Mouse (Mus musculus) lung, adult 18-20 months (tissue): ENCODE data around the gene Kmt2e.
"Not testable (repeated sequence)": the region's sequence is repeated elsewhere in the genome, so short reads cannot be mapped to it uniquely, and the experiment has no call there.

ENCODE experiments used
- DNase-seq, 2 experiments: peaks; one replicate each; pipeline ENCODE4 v3.0.0; 2022; ENCODE audit warnings: mixed read lengths in 2 of 2

Kmt2e gene

DNA sequence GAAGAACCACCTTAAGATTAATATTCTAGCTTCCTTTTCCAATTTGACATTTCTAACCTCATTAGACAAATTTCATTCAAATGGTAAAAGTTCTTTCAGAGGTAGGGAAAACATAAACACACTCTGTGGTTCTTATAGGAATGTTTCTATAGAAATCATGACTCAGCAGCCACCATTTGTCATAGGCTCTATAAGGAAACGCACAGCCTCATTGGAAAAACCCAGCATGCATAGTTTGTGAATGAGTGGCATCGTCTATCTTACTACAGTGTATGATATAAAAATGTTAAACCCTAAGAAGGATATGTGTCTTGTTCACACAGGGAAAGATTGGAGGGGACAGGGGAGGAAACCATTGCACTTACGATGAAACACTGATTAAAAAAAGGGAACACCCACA is 71.3 kb downstream of the Kmt2e start:
- no peak for DNase-seq

DNA sequence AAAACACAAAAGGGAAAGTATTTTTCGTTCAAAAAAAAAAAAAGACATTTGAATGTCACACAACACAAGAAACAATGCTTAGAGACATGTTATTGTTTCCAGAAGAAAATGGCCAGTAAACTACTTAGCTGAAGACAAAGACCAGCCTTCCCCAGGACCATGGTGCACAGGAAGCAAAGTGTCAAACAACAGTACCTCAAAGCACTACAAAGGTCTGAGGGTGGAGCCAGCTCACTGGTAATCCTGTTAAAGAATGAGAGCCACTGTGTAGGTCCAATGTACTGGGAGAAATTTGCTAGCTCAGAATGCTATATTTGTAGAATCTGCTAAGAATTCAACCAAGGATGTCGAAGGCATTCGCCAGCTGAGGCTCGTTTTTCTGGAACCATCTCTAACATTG is 73.0 kb downstream of the Kmt2e start:
- DNase-seq: no peak

DNA sequence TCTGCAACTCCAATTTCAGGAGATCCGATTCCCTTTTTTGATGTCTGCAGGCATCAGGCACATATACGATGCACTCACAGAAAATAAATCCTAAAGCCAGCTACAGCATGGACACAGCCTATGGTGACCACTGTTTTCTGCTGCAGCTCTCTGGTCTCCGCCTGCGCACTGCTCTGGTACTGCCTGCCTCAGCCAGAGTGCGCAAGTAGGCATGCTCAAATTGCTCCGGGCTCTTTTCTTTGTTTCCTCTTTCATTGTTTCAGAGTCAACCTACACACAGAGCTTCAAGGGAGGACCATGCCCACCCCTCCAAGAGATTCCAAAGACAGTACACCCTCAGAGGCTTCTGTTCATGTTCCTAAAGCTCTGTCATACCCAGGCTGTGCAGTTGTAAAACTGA is 74.4 kb downstream of the Kmt2e start:
- no peak for DNase-seq

DNA sequence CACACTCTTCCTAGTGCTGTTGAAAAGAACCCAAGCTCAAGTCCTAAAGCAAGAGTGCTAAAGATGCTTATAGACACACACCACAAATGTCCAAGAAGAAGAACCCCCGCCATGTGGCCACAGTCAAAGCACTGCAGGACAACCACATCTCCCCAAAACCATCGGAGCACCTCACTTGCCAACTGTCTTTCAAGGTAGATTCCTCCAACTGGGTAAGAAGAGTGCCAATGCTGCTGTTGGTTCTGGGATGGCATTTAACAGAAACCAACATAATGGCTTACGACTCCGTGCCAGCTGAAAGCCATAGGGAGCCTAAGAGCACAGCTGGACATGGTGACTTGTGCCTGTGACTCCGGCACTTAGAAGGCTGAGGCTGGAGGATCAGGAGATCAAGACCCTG is 77.2 kb downstream of the Kmt2e start:
- no peak for DNase-seq

DNA sequence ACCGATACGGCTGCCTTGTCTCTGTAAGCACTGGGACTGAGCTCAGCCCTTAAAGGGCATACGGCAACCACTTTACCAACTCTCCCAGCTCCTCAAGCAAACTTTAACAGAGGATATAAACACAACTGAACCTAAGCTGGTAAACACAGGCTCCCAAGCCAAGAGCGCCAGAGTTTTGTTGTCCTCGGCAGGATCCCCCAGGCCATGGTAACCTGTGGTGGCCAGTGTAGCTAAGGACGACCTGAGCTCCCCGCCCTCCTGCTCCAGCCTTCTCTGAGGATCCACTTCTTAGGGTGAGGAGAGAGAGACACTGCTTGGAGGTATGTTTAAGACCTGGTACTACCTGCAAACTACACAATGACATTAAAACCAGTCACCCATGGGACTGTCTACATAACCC is 78.3 kb downstream of the Kmt2e start:
- DNase-seq: peak in 1 of 2 experiments; percentile 24

DNA sequence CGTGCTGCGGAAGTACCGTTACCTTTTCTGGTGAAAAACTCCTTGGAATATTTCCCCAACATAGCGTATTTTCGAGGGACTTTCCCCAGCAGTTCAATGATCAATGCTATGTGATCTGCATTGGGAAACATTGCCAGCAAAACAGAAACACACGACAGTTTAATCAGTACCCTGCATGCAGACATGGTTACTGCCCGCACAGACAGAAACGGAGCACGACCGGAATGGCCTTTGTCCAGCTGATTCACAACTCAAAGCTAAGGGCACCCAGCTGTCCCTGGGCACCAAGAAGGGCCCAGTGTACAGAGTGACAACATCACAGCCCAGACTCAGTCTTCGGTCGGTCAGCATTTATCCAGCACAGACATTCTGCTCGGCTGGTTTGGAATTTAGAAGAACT is 79.2 kb downstream of the Kmt2e start:
- DNase-seq: no peak

DNA sequence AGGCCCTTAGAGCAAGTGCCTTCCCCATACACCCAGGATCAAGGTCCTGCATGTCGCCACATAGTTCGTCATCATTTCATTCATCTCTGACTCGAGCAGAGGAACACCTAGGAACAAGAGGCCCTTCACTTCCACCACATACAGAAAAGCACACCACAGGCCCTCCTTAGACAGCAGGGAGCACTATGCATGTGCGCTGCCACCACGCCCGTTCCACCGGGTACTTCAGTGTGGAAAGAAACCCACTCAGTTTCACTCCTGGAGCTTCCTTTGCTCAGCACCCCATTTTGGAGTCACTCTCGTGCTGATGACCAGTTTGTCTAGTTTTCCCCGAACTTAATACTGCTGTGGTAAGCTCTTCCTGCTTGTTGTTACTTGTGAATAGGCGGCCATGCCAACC is 80.8 kb downstream of the Kmt2e start:
- no peak for DNase-seq

DNA sequence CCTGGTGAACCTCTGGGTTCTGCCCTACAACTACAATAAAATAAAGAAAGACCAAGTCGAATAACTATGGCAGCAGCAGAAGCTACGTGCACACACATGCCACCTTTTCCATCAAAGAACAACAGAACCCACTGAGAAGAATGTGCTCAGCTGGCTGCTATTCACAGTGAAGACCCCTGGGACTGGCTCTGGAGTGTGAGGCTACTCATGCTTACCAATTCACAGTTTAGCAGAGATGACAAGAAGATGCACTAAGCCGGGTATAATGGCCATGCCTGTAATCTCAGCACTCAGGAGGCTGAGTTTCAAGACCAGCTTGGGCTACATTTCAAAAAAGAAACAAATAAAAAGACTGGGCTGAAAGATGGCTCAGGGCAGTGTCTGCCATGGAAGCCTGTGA is 82.7 kb downstream of the Kmt2e start:
- no peak for DNase-seq

DNA sequence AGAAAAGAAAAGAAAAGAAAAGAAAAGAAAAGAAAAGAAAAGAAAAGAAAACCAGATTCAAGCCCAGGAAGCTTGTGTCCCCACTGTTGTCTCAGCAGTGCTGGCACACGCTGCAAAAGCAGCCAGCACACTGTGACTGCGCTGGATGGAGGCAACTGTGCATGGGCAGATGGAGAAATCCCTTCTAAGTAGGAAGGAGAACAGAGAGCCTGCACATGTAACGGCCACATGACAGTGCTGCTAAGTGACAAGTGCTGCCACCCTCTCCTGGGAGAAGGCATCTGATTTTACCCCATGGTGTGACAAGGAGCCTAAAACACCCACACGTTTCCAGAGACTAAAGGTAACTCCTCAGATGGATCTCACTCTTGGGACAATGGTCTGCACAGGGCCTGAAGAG is 83.6 kb downstream of the Kmt2e start:
- no peak for DNase-seq

DNA sequence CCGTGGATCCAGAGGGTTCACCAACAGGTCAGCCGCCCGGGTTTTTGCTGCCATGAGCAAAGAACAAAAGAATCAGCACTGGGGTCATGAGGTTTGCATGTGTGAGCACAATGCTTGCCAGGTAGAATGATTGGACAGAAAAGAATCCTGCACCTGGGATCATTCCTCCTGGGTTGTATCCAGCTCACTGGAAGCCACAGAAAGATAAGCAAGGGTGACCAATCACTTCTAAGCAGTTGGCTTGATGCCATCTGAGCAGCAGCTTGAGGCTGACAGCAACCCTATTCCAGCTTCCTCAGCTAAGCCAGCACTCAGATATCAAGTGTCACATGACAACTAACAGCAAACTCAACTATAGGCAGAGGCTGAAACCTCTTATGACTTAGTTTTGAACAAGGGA is 84.4 kb downstream of the Kmt2e start:
- DNase-seq: peak; percentile 21 to 59

DNA sequence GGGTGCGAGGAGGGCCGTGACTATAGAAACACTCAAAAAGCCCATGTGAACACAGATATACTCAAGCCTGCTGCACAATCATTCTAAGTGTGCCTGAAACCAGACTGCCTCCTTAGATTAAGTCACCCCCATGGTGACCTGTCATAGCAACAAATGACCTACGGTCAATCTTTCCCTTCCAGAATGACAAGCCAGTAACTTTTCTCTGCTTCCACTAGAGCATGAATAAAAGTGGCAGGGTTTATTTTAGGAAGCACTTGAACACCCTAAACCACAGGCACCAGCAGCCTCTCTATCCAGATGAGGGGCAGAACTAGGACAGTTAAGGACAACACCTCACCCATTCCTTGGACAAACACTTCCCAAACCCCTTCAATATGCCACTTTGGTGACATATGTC is 85.4 kb downstream of the Kmt2e start:
- no peak for DNase-seq

DNA sequence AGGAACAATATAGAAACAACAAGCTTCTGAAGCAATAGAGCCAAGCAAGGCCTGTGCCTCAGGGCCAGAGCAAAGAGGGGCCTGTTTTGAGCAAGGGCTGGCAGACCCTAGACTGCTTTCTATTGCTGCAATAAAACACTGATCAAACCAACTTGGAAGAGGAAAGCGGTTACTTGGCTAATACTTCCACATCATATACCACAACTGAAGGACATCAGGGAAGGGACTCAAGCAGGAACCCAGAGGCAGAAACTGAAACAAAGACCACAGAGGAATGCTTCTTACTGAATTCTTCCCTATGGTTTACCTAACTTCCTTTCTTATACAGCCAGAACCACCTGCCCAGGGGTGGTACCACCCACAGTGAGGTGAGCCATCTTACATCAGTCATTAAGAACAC is 87.4 kb downstream of the Kmt2e start:
- no peak for DNase-seq

DNA sequence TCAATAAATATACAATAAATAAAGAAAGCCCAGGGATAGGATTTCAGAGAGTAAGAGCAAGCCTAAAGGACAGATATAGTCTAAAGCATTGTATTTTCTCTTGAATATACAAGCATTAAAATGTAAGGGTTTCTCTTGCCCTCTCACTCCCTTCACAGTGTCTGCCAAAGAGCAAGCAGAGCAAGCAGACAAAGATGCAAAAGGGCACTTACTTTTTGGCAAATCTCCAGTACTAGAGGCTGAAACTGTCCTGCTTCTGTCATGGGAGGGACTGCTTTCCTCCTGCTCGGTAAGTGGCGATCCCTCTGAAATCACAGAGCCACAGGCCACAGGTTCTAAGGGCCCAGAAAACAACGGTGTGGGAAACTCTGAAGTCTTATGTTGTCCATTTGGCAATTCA is 89.7 kb downstream of the Kmt2e start:
- DNase-seq: no peak

DNA sequence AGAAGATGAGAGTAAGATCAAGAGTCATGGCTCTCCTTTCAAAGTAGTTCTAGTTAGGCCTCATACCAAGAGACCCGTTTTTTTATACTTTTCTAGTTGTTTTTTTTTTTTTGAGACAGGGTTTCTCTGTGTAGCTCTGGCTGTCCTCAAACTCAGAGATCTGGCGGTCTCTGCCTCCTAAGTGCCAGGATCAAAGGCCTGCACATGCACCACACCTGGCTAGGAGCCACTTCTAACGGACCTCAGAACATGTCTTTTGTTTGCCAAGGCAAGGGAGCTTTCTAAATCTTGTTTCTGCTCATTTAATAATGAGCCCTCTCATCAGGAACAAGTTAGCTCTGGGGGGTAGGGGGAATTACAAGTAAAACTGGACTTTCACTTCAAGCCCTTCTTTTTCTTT is 90.4 kb downstream of the Kmt2e start:
- no peak for DNase-seq

DNA sequence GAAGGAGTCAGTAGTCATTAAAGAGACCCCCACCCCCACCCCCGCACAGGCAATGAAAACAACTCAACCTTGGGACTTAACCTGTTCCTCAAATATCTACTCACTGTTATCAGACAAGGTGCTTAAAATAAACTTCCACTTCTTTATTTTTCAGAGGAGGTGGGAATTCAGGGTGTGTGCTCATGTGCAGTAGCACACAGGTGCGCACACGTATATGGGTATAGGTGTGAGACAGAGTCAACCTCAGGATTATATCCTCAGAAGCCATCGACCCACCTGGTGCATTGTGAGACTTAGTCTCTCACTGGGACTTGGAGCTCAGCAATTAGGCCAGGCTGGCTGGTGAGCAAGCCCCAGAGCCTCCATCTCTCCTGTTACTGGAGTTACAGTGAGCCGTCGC is 96.9 kb downstream of the Kmt2e start:
- DNase-seq: no peak

DNA sequence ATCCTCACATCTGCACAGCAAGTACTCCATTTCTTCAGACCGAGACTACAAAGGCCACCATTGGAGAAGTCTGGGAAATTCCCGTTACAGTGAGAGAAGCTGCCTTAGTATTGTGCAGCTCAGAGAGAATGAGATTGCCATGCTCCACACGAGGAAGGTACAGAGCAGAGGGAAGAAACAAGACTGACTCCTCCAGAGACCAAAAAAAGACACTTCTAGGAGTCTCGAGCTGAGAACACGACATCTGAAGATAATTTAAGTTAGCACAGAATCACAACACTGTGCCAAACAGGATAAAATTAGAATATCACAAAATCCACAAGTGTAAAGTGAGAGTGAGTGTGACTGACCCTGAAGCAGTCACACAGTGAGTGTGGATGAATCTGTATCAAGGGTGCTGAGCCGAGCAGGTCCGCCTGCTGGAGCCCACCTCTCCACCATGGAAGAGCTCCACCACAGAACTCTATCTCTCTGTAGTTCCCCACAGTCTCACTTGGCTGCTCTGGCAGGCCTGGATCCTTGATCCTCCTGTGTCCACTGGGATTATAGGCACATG is 97.4 kb downstream of the Kmt2e start:
- DNase-seq: no peak

DNA sequence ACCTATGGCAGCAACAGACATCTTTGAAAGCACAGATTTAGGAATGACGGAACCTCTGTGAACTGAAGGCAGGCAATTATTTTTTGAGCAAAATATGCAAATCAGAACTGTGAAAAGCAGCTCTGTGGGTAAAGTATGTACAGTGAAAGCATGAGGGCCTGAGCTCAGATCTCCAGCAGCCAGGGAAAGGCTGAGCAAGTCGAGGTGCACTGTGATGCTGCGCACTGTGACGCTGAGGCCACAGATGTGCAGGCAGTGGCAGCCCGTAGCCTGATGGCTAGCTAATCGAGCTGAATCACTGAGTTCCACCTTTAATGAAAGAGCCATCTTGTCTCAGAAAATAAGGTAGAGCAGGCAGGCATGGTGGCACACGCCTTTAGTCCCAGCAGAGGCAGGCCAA is 101.5 kb downstream of the Kmt2e start:
- no peak for DNase-seq

DNA sequence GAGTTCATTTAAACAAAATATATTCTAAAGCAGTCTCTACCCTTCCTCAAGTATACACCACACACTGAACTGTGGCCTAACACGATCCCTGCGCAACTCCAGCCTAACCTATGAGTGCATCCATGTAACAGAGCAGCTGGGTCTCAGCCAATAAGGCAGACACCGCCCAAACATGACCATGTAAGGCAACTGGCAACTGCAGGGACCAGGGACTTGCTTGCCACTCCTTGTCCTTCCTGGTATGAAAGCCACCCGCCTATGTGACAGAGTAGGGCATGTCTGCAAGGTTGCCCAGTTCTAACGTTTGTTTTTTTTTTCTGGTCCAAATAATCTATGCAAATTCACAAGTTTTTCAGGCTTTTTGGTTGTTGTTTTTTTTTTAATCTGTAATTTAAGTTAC is 117.4 kb downstream of the Kmt2e start:
- DNase-seq: peak; percentile 63 to 71

DNA sequence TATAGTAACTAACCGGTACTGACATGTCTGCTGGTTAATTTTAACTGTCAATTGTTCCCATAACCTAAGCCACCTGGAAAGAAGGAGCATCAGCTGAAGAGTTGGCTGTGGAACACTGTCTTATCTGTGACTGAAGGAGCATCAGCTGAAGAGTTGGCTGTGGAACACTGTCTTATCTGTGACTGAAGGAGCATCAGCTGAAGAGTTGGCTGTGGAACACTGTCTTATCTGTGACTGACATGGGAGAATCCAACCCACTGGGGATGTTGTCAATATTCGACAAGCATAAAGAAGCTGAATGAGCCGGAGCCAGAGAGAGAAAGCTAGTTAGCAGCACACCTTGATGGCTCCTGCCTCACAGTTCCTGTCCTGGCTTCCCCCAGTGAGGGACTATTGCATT is 119.1 kb downstream of the Kmt2e start:
- not testable (repeated sequence) for DNase-seq
